In genomic region chr17:31979888-31980287, GRCm38 (mm10) we compare ENCODE assay signal across 20 mouse cellular contexts. TPM values are rescaled to one million over a fixed set of nuclear protein-coding genes. Genes with fewer than 3 reads are reported as not detected.
DNase-seq lines count a peak whose midpoint lies in the region; TF ChIP-seq lines count a peak whose summit lies in the region.
"Had no signal": no experiment of that assay in that cellular context is flagged by ENCODE, and none has a peak within 500 bp of the region (broad histone marks: within the 10 kb centered on the region; RNA-seq: fewer than 3 reads in every experiment).

No protein-coding gene starts in this region.

- H3K27ac ChIP-seq in layer of hippocampus, adult 2 months: no peak overlapping the region
- H3K27ac ChIP-seq: embryonic facial prominence, embryonic 12.5 days; forebrain, embryonic 12.5 days; heart, embryonic 13.5 days; hindbrain, embryonic 12.5 days; limb, embryonic 12.5 days; liver, embryonic 15.5 days; neural tube, embryonic 13.5 days had no signal

- TF ChIP-seq CTCF in layer of hippocampus, adult 2 months (conservative IDR thresholded peaks at IDR 0.05): no peak

- intact Hi-C loops in heart, postnatal 14 days (cut with DNase I): no loop called here
- intact Hi-C loops in heart, postnatal 25 days (cut with DNase I): no loop called here

- H3K4me3 ChIP-seq in layer of hippocampus, adult 2 months: no peak overlapping the region
- H3K4me3 ChIP-seq: embryonic facial prominence, embryonic 12.5 days; forebrain, embryonic 12.5 days; heart, embryonic 13.5 days; hindbrain, embryonic 12.5 days; limb, embryonic 12.5 days; liver, embryonic 15.5 days; neural tube, embryonic 13.5 days had no signal

- peak; percentile 98 for DNase-seq in heart, adult 11 months
- DNase-seq in heart, postnatal 14 days: no peak
- peak; percentile 19 for DNase-seq in urinary bladder, postnatal 14 days (ENCODE audit: low spot score)
- DNase-seq in urinary bladder, adult 2 months (ENCODE audit: low spot score): no peak
- DNase-seq in heart, postnatal 25 days (ENCODE audit: low spot score): peak; percentile 36
- DNase-seq in retina, postnatal 1 day: no peak
- DNase-seq in layer of hippocampus, adult 2 months (ENCODE audit: low spot score in 2 of 2): no peak
- no peak for DNase-seq in spleen, adult 12 weeks (ENCODE audit: low spot score)
- DNase-seq: cerebellum, postnatal 25 days; spleen, adult 18-20 months; thymus, postnatal 4 days had no signal

RNA-seq across cellular contexts. Expression of gene Rrp1b, which starts 56.0 kb away (rescaled TPM):
- 1 to 10 TPM; 7.9 to 8.6 TPM for total RNA-seq in heart, postnatal 14 days (2021)
- 13.2 and 14.4 TPM in 2 replicates for polyA plus RNA-seq in urinary bladder, adult 2 months (2012; rRNA removed)
- total RNA-seq in heart, postnatal 25 days (2021): 1 to 10 TPM; 8.6 to 8.8 TPM
- total RNA-seq in layer of hippocampus, adult 2 months (2021): 10 to 100 TPM; 19.3 to 22.5 TPM

RNA-seq across cellular contexts. Expression of gene Hsf2bp, which starts 56.3 kb away (rescaled TPM):
- total RNA-seq in heart, postnatal 14 days (2021): under 1 TPM; 0.76 to 0.83 TPM
- polyA plus RNA-seq in urinary bladder, adult 2 months (2012; rRNA removed): 0.91 and 1.7 TPM in 2 replicates
- total RNA-seq in heart, postnatal 25 days (2021): 1 to 10 TPM in 1 of 2 experiments, under 1 TPM in 1; 0.75 to 1.4 TPM
- total RNA-seq in layer of hippocampus, adult 2 months (2021): 1 to 10 TPM in 1 of 2 experiments, under 1 TPM in 1; 0.86 to 1.2 TPM
- total RNA-seq: G1E; megakaryocyte-erythroid progenitor cell, adult 5-6 weeks had no signal
- polyA plus RNA-seq: G1E had no signal

Comparison
In these comparisons a context has a peak if more than half of its experiments do, and no peak if none do; other contexts are left out.
1. DNase-seq: peak in heart, adult 11 months (single experiment), urinary bladder, postnatal 14 days (single experiment) and heart, postnatal 25 days (single experiment); none in heart, postnatal 14 days (0 of 2), urinary bladder, adult 2 months (single experiment), retina, postnatal 1 day (single experiment), layer of hippocampus, adult 2 months (0 of 2) and spleen, adult 12 weeks (single experiment).